Mouse (Mus musculus) forebrain, embryonic 14.5 days (tissue): Measurements from ENCODE around the gene Ahcy. TPM values are rescaled to one million over a fixed set of nuclear protein-coding genes. Genes with fewer than 3 reads are reported as not detected.

ENCODE experiments used
- ATAC-seq: fragments of 200-750 bp; cut with Nextera tagmentation; 2 replicates; pipeline ENCODE4 v1.8.0; 2017; ENCODE audit warnings: mild to moderate bottlenecking, moderate library complexity
- DNase-seq: peaks from one replicate; pipeline ENCODE4 v3.0.0-alpha.2; 2015; ENCODE audit warnings: low spot score
- H3K27ac ChIP-seq: fragments of 300-500 bp; sonication (generic); 2 replicates; pipeline ENCODE4 v1.5.1; 2014; ENCODE audit warnings: low read depth, mild to moderate bottlenecking, control low read depth, low read length, moderate library complexity
- H3K27me3 ChIP-seq: fragments of 300-500 bp; sonication (generic); replicated peaks from 2 replicates; pipeline ENCODE4 v1.6.1; 2014; ENCODE audit warnings: low read length, control low read depth, mixed read lengths; ENCODE audit not compliant: control insufficient read depth, insufficient read depth
- H3K36me3 ChIP-seq: fragments of 300-500 bp; sonication (generic); 2 replicates; pipeline ENCODE4 v1.6.1; 2014; ENCODE audit warnings: low read length, control low read depth; ENCODE audit not compliant: control insufficient read depth, insufficient read depth
- H3K4me1 ChIP-seq: fragments of 300-500 bp; sonication (generic); 2 replicates; pipeline ENCODE4 v1.6.1; 2014; ENCODE audit warnings: antibody characterized with exemption, low read length, control low read depth; ENCODE audit not compliant: control insufficient read depth, insufficient read depth
- H3K4me2 ChIP-seq: fragments of 300-500 bp; sonication (generic); 2 replicates; pipeline ENCODE4 v1.6.1; 2014; ENCODE audit warnings: mild to moderate bottlenecking, control low read depth, low read length
- H3K4me3 ChIP-seq: fragments of 300-500 bp; sonication (generic); 2 replicates; pipeline ENCODE4 v1.5.1; 2014; ENCODE audit warnings: low read depth, low read length, control low read depth
- H3K9ac ChIP-seq: fragments of 300-500 bp; sonication (generic); 2 replicates; pipeline ENCODE4 v1.6.1; 2014; ENCODE audit warnings: mild to moderate bottlenecking, low read length, control low read depth, moderate library complexity
- H3K9me3 ChIP-seq: fragments of 300-500 bp; sonication (generic); replicated peaks from 2 replicates; pipeline ENCODE4 v1.6.1; 2016; ENCODE audit warnings: low read length, control low read depth, mixed read lengths; ENCODE audit not compliant: control insufficient read depth
- WGBS: fragments of 180-500 bp; shearing (Covaris S2); extraction: QIAGEN DNeasy Blood & Tissue Kit; methylation state at CpG from one replicate; pipeline ENCODE4 v1.1.7; 2014; 5-methylcytosine and 5-hydroxymethylcytosine counted together
- polyA plus RNA-seq: library from polyadenylated mRNA; unstranded; fragments of >200 nt; fragmentation: Nextera tagmentation; extraction: Ambion mirVana; gene quantifications from 2 replicates; pipeline ENCODE4 v1.2.1, GENCODE M21; 2014

Gene Ahcy
- polyA plus RNA-seq, 1 experiment from 2014 or later = 60.8 TPM

DNA sequence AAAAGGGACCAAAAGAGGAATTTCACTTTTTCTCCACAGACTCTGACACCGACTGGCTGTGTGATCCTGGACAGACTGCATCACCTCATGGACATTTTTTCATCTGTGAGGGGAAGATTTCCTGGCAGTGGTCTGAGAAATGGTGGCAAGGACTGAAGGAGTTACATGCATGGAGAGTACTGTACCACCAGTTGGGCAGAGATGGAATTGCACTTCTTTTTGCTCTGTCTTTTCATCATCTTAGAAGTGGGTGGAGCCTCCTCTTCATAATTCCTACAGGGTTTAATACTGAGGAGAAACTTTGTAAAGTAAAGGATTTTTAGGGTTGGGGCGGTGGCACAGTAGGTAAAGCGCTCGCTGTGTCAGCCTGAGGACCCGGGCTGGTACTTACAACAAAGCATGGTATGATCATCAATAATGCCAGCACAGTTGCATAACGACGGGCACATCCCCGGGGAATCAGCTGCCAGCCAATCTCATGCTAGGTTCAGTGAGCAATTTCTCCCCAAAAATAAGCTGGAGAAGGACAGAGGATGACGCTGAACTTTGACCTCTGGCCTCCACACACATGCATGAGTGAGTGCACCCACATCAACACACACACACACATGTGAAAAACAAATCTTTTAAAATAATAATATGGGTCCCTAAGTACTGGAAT is 24.6 kb upstream of the Ahcy start:
- H3K9me3 ChIP-seq = no peaks in the 10 kb centered on the region
- no peaks in the 10 kb centered on the region for H3K27me3 ChIP-seq
- ATAC-seq = no peak
- H3K4me1 ChIP-seq = no peaks in the 10 kb centered on the region
- H3K9ac ChIP-seq = no peak overlapping the region
- no peak overlapping the region for H3K4me2 ChIP-seq
- H3K4me3 ChIP-seq = no peak overlapping the region
- H3K27ac ChIP-seq = no peak overlapping the region
- no peaks in the 10 kb centered on the region for H3K36me3 ChIP-seq
- WGBS = 85% methylated on average over 9 of the region's 9 CpGs
- DNase-seq = no peak

DNA sequence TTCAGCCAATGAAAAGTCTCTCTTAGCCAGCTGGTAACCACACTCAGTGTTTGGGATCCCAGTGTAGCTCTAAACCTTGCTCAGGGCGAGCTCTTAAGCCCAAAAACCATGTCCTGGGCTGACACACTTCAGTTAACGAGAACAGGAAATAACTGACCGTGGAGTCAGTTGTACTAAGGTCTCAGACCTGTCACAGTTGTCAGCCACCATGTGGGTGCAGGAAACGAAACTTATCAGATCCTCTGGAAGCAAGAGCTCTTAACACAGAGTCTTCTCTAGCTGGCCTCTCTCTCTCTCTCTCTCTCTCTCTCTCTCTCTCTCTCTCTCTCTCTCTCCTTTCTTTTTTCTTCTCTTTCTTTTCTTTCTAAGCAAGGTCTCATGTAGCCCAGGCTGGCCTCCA is 19.1 kb upstream of the Ahcy start:
- 60% methylated on average over 4 of the region's 4 CpGs for WGBS
- ATAC-seq = no peak
- Histone ChIP-seq H3K27me3 (no peaks in the 10 kb centered on the region), H3K9ac (no peak overlapping the region), H3K4me1 (no peaks in the 10 kb centered on the region), H3K4me2 (no peak overlapping the region), H3K4me3 (no peak overlapping the region), H3K36me3 (no peaks in the 10 kb centered on the region), H3K9me3 (no peaks in the 10 kb centered on the region), H3K27ac (no peak overlapping the region)
- no peak for DNase-seq

DNA sequence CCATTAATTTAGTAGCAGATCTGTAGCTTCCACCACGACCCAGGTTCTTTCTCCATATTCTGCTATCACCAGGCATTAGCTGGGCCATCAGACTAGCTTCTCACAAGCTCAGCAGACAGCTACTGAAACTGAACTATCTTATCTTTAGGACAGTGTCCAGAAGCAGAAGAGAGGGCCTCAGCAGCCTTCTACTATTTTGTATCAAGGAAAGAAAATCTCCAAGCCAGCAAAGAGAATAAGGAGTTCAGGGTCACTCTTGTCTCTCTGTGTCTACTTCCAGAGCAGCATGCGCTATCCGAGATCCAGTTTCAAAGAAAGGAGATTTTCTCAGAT is 17.4 kb upstream of the Ahcy start:
- no peaks in the 10 kb centered on the region for H3K9me3 ChIP-seq
- H3K9ac ChIP-seq = no peak overlapping the region
- DNase-seq (no peak), ATAC-seq (no peak)
- no peaks in the 10 kb centered on the region for H3K4me1 ChIP-seq
- H3K27ac ChIP-seq = no peak overlapping the region
- no peak overlapping the region for H3K4me3 ChIP-seq
- H3K27me3 ChIP-seq = no peaks in the 10 kb centered on the region
- H3K36me3 ChIP-seq = no peaks in the 10 kb centered on the region
- 90% methylated on average over 3 of the region's 3 CpGs for WGBS
- H3K4me2 ChIP-seq = no peak overlapping the region

DNA sequence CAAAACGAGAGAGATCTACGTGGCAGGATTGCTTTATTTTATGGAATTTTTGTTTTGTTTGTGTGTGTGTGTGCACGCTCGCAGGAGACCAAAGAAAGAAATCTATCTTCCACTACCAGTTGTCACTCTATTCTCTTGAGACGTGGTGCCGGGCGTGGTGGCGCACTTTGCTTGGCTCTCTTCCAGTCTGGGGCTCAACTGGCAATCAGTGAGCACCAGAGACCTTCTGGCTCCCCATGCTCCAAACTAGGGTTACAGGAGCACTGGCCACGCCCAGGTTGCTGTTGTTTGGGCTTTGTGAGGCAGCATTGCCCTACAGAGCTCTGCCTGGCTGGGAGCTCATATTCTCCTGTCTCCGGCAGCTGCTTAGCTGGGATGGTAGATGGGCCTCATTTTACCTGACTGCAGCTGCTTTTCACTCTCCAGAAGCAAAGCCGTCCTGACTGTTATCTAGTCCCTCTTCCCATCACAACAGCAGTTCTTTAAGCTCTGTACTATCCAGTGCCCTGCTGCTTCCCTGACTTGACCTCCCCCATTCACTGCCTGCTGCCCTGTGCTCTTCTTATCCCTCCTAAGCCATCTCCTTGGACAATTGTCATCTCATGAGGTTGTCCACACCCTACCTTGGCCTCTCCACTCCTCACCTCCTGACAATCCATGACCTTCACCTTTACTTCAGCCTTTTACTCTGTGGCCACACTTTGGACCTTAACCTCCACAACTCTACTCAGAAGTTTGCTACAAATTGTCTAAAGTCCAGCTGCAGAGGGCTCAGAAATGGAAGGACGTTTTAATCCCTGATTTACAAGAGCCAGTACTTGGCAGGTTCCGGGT is 16.8 kb upstream of the Ahcy start:
- Histone ChIP-seq H3K27me3 (no peaks in the 10 kb centered on the region), H3K4me2 (no peak overlapping the region), H3K9me3 (no peaks in the 10 kb centered on the region), H3K4me3 (no peak overlapping the region), H3K27ac (no peak overlapping the region), H3K4me1 (no peaks in the 10 kb centered on the region), H3K9ac (no peak overlapping the region), H3K36me3 (no peaks in the 10 kb centered on the region)
- DNase-seq (peak; percentile 11), ATAC-seq (no peak)
- 57% methylated on average over 13 of the region's 13 CpGs for WGBS

DNA sequence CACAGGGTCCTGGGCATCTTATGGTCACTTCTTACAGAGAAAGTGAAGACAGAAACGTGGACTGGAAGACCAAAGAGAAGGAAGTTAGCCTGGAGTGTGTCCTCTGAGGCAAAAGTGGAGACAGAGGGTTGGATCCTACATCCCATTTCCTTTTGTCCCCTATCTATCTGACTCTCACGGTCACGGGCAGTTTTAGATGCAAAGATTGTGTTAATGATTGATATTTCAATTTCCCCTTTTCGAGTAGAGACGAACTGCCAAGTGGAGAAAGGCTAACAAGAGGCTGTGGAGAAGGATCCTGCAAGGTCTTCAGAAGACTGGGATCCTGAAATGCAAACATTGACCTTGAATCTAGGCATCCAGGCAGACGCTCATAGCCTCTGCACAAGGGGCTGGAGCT is 14.0 kb upstream of the Ahcy start:
- Histone ChIP-seq H3K9me3 (no peaks in the 10 kb centered on the region), H3K4me2 (no peak overlapping the region), H3K27ac (no peak overlapping the region), H3K4me1 (no peaks in the 10 kb centered on the region), H3K36me3 (no peaks in the 10 kb centered on the region), H3K9ac (no peak overlapping the region), H3K27me3 (no peaks in the 10 kb centered on the region), H3K4me3 (no peak overlapping the region)
- ATAC-seq = no peak
- DNase-seq = no peak
- WGBS = 85% methylated on average over 6 of the region's 6 CpGs

DNA sequence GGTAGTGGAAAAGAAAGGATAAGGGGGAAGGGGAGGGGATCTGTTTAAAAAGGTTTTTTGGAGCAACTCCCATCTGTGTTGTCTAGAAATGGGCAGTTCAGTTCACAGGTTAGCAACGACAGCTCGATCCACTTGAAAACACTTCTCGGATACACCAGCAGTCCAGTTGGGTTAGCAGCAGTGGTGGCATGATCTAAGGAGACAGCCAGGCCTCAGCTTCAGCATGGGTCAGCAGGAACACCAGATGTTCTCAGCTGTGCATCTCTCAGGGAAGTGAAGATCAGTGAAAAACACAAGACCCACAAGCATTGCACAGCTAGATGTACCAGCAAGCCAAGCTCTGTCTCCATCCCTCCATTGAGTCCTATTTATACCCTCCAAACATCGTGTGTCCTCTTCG is 12.0 kb upstream of the Ahcy start:
- Histone ChIP-seq H3K9me3 (no peaks in the 10 kb centered on the region), H3K4me2 (no peak overlapping the region), H3K36me3 (no peaks in the 10 kb centered on the region), H3K27ac (no peak overlapping the region), H3K4me3 (no peak overlapping the region), H3K9ac (no peak overlapping the region), H3K4me1 (no peaks in the 10 kb centered on the region), H3K27me3 (no peaks in the 10 kb centered on the region)
- 92% methylated on average over 5 of the region's 5 CpGs for WGBS
- ATAC-seq (no peak), DNase-seq (no peak)

DNA sequence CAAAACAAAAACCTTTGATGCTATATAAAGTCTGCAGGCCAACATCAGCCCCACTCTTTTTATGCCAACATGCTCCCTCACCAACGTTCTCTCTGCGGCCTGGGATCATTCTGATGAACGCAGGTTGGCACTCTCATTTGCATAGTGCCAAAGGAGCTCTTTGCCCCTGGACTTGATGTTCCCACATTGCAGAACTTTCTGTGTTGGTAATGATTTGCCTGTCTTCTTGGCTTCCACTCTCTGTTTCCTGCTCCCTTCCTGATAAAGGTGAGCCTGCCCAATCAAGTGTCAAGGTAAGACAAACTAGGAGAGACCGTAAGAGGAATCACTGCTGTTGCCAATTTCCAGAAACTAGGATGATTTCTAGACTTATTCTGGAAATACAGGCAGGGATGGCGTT is 10.2 kb upstream of the Ahcy start:
- DNase-seq (no peak), ATAC-seq (no peak)
- Histone ChIP-seq H3K36me3 (no peaks in the 10 kb centered on the region), H3K27ac (no peak overlapping the region), H3K9ac (no peak overlapping the region), H3K27me3 (no peaks in the 10 kb centered on the region), H3K4me2 (no peak overlapping the region), H3K4me3 (no peak overlapping the region), H3K4me1 (no peaks in the 10 kb centered on the region), H3K9me3 (no peaks in the 10 kb centered on the region)
- WGBS = 87% methylated on average over 5 of the region's 5 CpGs

DNA sequence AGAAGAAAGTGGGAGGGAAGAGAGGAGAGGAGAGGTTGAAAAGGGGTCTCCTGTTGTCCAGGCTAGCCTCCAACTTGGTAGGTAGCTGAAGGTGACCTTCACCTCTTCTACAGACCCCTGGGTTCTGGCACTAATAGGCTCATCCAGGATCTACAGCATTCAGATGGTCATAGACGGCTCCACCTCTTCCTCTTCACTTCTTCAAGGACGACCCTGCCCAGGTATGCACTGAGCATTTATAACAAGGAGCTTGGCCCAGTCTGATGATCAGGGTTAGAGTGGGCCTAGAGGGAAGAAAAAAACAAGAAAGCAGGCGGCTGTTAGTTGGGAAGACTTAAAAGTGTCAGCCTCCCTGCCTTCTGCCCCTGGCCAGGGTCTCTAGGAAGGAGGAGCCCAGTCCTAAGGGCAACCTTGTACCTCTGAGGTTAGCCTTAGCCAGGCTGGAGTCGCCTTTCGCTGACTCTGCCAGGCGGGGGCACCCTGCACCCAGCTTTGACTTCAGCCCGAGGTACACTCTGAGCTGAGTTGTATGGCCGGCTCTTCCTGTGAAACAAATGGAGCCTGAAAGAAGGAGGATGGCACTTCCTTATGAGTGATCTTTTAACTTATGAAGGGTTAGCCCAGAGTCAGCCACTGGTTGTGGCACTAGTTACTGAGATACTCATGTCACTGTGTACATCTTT is 8.0 kb upstream of the Ahcy start:
- no peaks in the 10 kb centered on the region for H3K27me3 ChIP-seq
- WGBS = 24% methylated on average over 8 of the region's 8 CpGs

DNA sequence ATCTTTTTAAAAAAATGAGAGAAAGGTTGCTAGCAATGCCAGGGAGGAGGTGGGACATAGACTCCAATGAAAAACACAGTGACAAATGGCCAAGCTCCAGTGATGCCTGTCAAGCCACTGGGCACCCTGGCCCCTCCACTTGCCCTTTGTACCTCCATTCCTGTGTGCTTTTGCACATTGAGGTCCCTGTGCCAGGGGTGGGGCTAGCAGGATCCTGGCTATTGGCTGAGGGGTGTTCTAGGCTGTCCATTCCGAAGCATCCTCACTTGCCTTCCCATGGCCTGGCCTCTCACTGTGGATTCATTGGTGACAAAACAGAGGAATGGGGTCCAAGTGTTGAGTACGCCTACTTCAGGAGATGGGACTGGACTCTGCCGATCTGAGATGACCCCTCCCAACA is 6.8 kb upstream of the Ahcy start:
- ATAC-seq = no peak
- Histone ChIP-seq H3K36me3 (no peaks in the 10 kb centered on the region), H3K27ac (no peak overlapping the region), H3K4me1 (no peaks in the 10 kb centered on the region), H3K27me3 (no peaks in the 10 kb centered on the region), H3K9ac (no peak overlapping the region), H3K9me3 (no peaks in the 10 kb centered on the region), H3K4me2 (no peak overlapping the region), H3K4me3 (no peak overlapping the region)
- 91% methylated on average over 3 of the region's 3 CpGs for WGBS
- no peak for DNase-seq

More for the DNA sequence above, 8.0 kb upstream of the Ahcy start:
- no peaks in the 10 kb centered on the region for H3K4me1 ChIP-seq
- H3K27ac ChIP-seq = no peak overlapping the region
- no peak overlapping the region for H3K4me3 ChIP-seq
- no peak for ATAC-seq
- H3K4me2 ChIP-seq = no peak overlapping the region
- H3K36me3 ChIP-seq = no peaks in the 10 kb centered on the region
- no peak overlapping the region for H3K9ac ChIP-seq
- no peaks in the 10 kb centered on the region for H3K9me3 ChIP-seq
- DNase-seq = peak; percentile 24
